Mouse (Mus musculus) cerebellum, adult 9-11 months (tissue): ENCODE measurements around the gene Crybg1.
"Not testable (repeated sequence)": the region's sequence is repeated elsewhere in the genome, so short reads cannot be mapped to it uniquely, and the experiment has no call there.

Source experiments
- DNase-seq: peaks from one replicate; pipeline ENCODE4 v3.0.0; 2022

Gene Crybg1

DNA sequence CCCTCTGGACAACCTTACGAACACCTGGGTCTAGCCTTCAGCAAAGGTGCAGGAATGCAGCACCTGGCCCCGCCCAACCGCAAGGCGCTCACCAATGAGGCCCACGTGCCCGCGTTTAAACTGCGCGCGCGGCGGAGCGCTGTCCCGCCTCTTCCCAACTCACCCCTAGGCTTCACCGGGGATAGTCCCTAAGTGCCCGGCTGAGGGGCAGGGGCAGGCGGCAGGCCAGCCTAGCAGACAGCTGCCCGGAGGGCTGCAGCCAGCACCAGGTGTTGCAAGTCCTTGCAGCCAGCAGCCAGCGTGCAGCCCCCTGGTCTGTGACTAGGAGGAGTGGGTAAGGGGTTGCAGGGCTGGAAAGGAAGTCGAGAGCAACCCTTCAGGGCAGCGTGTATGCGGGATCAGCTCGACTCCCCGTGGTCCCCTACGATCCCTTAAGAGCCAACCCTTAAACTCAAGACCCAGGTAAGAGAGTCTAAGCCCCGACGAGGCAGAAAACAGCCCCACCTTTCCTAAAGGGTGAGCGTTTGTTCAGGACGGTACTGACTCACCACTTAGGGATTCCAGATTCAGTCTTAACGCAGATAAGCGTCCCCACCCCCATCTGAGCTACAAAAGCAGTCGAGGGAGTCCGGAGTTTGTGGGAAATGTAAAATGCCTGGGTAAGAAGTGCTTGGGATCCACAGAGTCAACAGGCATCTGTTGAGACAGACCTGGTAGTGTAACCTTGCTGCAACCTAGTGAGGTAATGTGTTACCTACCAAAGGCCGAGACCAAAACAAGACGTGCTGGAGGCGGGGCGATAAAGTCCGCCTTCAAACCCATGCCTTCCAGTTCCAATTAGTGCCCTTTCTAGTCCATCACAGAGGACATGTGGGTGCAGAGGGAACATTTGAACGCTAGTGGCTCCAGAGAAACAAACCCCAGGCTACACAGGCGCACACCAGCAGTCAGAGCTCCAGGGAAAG lies 142.7 kb downstream of the Crybg1 start:
- no peak for DNase-seq

DNA sequence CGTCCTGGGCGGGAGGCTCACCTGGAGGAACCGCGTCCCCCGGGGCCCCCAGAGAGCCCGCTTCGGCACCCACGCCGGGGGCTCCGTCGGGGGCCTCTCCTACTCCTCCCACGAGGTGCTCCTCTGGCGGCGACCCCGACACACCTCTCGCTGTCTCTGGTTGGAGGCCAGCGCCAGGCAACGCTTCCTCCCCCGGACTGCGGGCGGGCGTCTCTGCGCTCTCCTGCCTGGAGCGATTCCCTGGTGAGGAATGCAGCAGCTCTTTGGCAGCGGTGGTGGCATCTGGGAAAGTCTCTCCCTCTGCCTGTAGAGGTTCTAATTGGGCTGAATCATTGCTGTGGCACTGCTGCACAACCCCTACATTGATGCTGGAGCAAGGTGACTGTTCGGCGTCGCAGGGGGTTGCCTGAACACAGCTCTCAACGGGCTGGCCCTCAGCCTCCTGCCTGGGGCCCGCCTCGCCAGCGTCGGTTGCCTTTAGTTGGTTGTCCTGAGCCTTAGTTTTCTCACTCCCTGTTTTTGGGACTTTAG lies 144.4 kb downstream of the Crybg1 start:
- DNase-seq = no peak

DNA sequence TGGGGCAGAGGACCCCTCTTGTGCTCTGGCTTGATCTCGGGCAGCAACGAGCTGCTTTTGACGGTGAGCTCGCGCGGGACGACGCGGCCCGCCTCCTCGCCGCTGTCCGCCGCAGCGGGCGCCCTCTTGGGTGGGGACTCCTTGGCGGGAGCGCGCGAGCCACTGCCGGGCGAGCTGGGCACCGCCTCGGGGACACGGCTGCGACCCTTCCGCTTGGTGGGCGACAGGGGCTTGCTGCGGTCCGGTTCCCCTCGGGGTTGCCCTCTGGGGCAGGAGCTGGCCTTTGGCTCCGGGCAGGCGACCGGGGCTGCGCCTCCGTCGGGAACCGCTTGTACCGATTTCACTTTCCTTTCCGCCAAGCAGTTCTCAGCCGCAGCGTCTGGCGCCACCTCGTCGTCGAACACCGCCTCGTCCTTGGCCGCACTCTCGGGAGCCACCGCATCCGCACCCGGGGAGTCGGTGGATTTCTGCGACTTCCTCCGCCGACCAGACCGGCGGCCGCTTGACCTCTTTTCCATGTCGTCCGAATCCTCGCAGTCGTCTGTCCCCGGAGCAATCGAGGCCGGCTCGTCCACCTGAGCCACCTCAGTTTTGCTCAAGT lies 145.0 kb downstream of the Crybg1 start:
- DNase-seq = no peak

DNA sequence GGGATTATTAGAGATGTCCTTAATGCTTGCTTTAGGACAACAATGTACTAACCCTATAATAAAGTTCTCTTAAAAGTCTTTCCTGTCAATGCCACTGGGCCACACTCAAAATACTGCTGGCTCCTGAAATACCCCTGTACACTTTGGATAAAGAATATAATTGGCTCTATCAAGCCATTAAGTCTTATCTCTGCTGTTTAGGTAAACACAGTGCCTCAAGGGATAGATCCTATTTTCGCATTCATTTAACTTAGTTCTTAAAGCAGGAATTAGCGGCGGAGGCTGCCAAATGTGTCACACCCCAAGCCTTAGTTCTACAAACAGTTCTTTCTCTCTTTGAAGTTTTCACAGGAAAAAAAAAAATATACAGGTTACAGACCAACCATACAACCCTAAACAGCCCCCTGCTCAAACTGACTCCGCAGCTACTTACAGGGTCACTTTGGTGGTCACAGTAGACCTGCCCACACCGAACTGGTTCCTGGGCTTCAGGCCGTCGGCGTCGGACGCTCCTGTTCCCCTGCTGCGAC lies 145.6 kb downstream of the Crybg1 start:
- DNase-seq = no peak

DNA sequence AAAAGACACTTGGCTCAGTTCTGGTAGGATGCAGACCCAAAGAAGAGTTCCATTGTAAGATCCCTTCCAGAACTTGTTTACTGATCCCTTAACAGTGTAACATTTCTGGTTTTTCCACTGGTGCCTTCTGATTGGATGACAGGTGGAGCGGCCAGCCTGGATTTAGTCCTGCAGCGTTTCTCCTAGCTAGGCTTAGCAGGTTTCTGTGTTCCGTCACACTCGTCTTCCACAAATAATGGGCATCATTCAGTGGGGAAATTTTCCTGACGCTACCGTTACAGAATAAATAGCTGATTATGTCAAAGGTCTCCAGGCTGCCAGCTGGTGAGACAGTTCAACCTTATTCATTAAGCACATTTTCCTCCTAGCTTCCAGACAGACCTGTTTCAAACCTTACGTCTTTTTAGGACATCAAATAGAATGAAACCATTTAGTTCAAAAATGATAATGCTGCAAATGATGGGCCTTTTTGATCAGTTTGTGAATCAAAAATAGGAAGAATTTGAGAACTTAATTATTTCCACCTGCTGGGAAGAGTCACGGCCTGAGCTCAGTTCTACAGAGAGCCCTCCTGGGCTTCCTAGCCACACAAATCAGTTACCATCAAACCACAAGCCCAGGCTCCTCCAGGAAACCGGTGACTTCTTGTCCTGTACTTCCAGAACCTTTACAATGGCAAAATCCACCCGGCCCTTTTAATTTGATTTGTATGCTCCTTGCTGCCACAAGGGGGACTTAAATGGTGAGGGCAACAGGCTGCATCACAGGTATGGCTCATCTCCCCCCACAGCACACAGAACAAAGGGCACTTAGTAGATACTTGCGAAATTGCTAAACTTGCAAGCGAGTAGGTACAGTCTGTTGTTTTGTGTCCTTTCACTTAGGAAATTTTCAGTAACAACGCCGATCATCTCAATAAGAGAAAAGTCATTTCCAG lies 146.4 kb downstream of the Crybg1 start:
- no peak for DNase-seq

DNA sequence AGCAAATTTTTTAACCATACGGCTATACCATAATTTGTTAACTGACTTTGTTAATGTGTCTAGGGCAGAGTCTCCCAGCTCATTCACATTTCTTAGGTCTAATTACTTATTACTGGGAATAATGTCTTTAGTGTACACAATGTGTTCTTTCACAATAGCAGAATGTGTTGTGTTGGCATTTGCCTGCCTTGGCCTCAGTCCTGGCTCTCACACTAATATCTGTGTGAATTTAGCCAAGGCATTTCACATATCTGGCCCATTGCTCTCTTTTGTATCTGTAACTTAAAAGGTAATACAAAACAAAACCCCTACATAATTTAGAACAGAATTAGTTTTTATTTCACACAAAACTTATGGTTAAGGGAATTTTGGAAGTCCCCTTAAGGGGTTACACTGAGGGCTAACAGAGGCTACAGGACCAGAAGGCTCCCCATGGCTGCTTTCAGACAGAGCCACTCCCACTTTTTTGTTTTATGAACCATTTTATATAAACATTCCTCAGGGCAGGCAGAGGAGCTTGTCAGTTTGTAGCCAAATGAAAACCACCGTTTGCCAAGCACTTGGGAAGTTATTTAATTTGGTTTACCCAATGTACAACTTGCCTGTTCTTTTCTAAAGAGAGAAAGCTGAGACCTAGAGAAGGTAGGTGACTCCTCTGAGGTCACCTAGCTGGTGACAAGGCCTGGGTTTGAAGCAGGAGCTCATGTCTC lies 148.3 kb downstream of the Crybg1 start:
- no peak for DNase-seq

DNA sequence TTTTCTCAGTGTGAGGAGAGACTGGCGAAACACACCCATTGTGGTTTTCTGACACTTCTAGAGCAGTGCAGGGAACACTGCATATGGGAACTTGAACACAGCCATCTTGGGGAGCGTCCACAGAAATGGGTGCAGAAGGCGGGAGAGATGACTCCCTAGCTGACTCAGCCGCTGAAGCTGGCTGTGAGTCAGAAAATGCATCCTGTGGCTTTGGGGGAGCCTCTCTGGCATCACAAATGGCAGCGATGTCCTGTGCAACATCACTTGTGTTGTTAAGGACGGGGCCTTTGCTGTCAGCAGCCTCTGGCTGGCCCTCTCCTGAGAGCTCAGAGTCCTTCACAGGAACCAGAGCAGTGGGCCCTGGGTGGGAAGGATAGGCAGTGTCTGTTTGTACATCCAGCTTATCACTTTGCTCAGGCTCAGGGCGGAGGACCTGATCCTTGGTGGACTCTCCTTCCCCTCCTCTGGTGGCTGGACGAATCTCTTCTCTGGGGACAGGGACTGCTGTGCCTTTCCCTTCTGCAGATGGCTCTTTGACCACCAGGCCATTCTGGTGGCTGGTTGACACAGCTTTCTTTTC lies 150.1 kb downstream of the Crybg1 start:
- no peak for DNase-seq

DNA sequence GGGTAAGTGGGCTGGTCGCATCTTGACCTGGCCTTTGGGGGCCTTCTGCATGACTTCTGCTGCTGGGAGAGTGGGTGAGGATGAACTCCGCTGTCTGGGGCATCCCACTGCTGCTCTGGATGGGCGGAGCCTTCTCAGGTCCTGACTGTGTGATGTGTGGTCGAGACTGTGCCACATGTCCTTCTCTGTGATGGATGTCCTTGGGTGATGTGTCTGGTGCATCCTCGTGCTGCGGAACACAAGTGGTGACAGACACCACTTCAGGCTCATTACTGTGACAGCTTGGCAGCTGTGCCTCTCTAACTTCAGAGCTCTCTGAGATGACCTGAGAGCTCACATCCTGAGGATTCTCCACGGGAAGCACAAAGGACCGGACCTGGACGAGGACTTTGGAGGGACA lies 150.6 kb downstream of the Crybg1 start:
- no peak for DNase-seq

DNA sequence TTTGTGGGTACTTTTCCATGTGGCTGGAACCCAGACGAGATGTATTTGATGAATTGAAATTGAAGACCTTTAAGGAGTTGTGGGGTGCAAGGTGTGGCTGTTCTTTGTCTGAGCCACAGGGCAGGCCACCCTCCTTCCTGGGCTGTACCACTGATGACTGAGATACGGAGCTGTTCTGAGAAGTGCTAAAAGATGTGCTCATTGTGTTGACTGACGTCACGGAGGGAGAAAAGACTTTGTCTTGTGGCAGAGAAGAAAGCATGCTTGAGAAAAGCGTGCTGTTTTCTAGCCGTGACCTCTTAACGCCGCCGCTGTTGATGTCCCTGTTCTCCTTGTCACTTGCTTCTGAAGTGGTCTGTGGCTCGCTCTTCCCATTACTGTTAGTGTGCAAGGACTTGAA lies 151.4 kb downstream of the Crybg1 start:
- no peak for DNase-seq

DNA sequence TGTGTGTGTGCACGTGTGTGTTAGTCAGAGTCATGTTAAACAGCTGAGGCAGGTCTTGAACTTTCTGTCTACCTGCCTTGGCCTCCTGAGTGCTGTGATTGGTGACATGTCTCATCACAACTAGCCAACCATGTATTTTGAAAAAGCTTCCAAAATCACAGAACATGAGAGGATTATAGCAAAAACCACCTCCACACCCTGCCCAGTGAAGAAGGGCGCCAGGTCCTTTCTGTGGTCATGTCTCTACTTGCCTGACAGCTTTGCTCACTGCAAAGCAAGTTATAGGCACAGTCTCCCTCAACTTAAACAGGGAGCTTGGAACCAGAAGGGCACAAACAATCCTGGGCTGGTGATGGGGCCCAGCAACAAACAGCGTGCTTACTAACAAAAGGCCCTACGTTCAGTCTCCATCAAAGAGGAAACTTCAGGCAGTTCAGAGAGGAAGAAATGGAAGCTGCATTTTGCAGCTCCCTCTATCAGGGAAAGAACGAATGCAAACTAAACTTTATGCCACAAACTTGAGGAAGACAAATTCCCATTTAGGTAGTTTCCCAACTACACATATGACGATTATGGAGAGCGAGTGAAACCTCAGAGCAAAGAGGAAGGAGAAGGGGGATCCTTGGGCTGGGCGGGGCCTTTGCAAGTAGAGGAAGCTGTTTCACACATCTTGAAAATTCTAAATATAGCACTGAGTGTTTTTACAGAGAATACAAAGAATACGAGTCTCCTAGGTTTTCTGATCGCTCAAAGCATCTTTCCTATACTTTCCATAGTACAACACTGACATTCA lies 152.6 kb downstream of the Crybg1 start:
- no peak for DNase-seq

DNA sequence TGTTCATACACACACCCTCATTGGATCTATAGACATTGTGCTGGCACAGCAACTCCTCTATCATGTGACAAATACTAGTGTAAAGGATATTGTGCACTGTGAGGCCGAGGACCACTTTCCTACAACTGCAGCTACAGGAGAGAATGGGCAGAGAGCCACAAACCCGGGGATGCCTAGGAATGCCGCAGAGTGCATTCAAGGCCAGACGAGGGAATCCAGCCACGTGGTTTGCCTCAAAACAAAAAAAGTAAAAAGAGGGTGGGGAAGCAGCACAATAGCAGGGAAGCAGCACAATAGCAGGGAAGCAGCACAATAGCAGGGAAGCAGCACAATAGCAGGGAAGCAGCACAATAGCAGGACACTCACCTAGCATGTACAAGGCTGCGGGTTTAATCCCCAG lies 155.5 kb downstream of the Crybg1 start:
- DNase-seq = no peak

DNA sequence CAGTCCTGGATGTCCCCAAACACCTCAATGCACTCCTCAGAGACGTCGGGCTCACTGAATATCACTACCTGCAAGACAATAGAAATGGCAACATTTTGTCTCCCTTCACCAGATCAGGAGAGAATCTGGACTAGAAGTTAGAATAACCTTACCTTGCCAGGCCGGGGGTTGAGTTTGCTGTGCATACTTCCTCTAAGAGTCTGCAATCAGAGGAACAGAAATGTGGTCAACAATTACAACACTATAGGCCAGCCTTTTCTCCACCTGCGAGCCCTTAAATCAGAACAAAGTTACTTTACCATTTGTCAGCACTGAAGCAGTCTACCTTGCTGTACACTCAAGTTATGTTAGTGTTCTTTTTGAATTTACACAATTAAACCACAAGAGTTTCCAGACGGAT lies 156.1 kb downstream of the Crybg1 start:
- no peak for DNase-seq

DNA sequence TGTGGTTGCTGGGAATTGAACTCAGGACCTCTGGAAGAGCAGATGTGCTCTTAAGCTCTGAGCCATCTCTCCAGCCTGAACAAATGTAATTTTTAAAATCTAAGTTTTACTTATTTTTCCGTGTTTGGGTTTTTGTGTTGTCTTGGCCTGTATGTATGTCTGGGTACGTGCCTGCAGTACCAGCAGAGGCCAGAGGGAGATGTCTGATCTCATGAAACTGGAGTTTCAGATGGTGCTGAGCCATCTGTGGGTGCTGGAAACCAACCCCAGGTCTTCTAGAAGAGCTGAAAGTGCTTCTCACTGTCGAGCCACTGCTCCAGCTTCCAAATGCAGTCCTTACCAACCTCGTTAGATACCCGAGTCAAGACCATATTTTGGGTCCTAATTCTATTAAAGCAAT lies 157.4 kb downstream of the Crybg1 start:
- DNase-seq = no peak

DNA sequence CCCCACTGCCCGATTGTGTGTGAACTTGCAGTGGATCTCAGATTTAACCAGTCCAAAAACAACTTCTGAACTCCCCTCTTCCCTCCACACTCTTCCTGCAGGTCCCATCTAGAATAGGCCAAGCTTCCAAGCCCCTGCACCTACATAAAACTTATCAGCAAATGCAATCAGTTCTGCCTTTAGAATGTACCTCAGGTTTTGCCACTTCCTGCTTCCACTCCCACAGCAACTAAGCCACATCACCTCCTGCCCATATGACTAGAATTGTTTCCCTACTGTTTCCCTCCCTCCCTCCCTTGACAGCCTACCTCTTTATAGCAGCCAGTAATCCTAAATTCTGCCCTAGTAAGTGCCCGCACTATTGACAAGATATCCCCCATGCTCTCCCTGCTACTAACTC lies 164.8 kb downstream of the Crybg1 start:
- no peak for DNase-seq

DNA sequence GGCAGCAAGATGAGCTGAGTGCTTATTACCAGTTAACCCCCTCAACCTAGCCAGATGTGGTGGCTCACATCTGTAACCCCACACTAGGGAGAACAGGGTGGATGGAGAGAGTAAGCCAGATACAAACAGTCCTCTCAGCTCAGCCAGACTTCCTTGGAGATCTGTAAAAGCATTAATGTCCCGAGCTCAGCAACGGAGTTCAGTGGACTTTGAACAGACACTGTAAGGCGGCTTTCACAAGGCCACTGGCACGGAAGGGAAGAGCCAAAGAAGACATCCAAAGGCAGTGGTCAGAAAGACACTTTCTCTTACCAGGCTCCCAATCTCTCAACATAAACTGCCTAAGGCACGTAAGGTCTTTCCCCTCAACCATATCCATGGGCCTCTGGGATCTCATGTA lies 165.4 kb downstream of the Crybg1 start:
- DNase-seq = no peak

DNA sequence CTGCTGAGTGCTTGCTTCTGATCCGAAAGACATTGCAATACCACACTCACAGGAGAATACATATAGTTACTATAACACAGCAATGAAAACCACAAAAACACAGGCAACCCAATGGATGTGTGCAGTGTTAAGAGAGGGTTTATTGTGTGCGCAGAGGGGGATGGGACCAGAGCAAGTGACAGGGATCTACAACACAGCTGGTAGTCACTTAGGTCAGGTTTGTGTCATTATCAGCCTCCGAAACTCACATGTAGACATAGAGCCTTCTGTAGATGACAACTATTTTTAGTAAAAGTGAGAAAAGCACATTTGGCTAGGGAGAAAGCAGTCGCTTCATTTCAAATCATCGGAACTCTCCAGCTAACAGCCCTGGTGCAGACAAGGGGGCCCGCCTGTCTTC lies 166.2 kb downstream of the Crybg1 start:
- DNase-seq = no peak

DNA sequence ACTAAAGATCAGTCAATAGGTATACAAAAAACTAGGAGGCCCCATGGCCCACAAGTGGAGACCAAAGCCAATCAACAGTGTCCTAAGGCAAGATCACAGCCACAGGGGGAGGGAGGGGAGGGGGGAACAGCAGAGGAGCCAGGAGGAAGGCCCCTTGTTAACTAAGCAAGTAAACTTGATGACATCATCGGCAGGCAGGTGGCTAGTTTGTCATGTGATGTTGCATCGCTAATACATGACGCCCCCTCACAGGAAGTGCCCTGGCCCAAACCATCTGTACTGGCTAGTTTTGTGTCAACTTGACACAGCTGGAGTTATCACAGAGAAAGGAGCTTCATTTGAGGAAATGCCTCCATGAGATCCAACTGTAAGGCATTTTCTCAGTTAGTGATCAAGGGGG lies 167.9 kb downstream of the Crybg1 start:
- not testable (repeated sequence) for DNase-seq

DNA sequence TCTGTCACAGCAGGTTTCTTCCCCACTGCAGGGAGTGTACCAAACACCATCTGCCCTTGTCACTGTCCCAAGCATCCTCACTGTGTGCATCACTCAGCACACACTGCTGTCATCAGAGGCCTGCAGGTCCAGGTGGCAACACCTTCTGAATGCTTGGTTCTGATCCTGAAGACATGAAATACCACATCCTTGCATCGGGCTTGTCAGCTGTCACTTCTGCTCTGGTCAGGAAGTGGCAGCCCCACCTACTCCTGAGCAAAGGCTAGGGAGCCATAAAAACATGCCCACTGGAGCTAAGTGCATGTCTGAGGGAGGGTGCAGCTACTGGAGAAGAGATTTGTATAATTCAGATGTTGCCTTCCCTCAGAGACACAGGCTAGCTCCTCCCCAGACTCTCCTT lies 168.6 kb downstream of the Crybg1 start:
- no peak for DNase-seq

DNA sequence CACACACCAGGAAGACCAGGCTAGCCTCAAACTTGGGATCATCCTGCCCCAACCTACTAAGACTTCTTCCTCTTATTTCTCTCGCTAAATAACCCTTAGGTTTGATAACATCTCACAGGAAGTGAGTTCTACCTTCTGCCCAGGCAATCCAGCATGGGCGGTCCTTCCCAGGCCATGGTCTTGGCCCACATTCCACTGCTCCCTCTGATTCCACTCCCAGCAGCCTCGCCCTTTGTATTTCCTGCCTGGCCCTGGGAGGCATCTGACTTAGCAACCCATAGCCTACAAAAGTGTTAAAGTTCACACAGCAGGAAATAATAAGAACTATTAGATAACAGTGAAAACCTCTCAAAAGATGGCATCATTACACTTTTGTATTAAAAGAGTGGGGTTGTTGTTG lies 171.3 kb downstream of the Crybg1 start:
- DNase-seq = no peak

DNA sequence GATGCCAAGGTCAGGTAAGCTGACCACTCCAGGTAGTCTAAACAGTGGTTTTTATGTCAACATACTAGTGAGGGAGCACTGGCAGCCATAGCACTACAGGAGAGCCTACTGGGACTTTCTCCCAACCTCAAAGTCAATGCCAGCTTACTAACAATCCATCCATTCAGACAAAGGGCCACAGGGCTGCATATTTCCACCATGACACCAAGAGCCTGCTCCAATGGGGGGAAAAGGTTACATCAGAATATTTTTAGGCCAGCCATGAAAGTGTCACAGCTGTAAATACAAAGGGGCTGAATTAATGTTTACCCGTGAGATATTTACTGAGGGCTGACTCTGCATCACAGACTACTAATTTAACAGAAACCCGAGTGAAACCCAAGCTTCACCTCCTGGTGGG lies 175.4 kb downstream of the Crybg1 start:
- no peak for DNase-seq

DNA sequence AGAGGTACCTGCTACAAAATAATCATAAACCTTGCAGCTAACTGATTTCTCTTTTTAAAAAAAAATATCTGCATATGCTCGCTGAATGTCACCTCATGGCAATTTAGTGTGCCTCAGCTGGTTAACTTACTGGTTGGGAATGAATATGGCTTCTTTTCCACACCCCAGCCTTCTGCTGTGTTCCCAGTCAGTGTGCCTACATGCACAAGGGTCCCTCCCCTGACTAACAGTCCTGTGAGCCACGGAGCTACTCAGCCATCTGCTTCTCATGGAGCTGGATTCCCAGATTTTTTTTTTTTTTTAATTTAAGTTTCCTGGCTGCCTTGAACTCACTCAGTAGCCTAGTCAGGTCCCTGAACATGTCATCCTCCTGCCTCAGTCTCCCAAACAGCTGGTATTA lies 183.7 kb downstream of the Crybg1 start:
- no peak for DNase-seq
